Mouse (Mus musculus) midbrain, embryonic 15.5 days (tissue): ENCODE measurements at regions not wholly inside any gene's neighbourhood (a gene's known extent, or its start where the extent isn't known, plus 50 kb on each side); places are given as distances from the start of the nearest gene placed in this dataset.
A peak's percentile ranks its signal among the peaks of the same experiment; 100 is the strongest.
"Not testable (repeated sequence)": the region's sequence is repeated elsewhere in the genome, so short reads cannot be mapped to it uniquely, and the experiment has no call there.

Experiments used
- ATAC-seq: fragments of 200-750 bp; cut with Nextera tagmentation; replicated peaks from 2 replicates; pipeline ENCODE4 v1.8.0; 2017; ENCODE audit warnings: moderate TSS enrichment
- H3K27ac ChIP-seq: fragments of 300-500 bp; sonication (generic); 2 replicates; pipeline ENCODE4 v1.5.1; 2015; ENCODE audit warnings: mild to moderate bottlenecking, inconsistent platforms
- H3K27me3 ChIP-seq: fragments of 300-500 bp; sonication (generic); replicated peaks from 2 replicates; pipeline ENCODE4 v1.6.1; 2015; ENCODE audit warnings: inconsistent platforms
- H3K36me3 ChIP-seq: fragments of 300-500 bp; sonication (generic); replicated peaks from 2 replicates; pipeline ENCODE4 v1.6.1; 2015; ENCODE audit warnings: inconsistent platforms
- H3K4me1 ChIP-seq: fragments of 300-500 bp; sonication (generic); 2 replicates; pipeline ENCODE4 v1.6.1; 2015; ENCODE audit warnings: inconsistent platforms
- H3K4me2 ChIP-seq: fragments of 300-500 bp; sonication (generic); 2 replicates; pipeline ENCODE4 v1.6.1; 2015; ENCODE audit warnings: inconsistent platforms, mild to moderate bottlenecking, moderate library complexity
- H3K4me3 ChIP-seq: fragments of 300-500 bp; sonication (generic); 2 replicates; pipeline ENCODE4 v1.5.1; 2015; ENCODE audit warnings: mild to moderate bottlenecking, inconsistent platforms
- H3K9ac ChIP-seq: fragments of 300-500 bp; sonication (generic); 2 replicates; pipeline ENCODE4 v1.6.1; 2015; ENCODE audit warnings: mild to moderate bottlenecking, inconsistent platforms
- H3K9me3 ChIP-seq: fragments of 300-500 bp; sonication (generic); 2 replicates; pipeline ENCODE4 v1.6.1; 2016; ENCODE audit warnings: inconsistent platforms
- WGBS: fragments of 180-500 bp; shearing (Covaris S2); methylation state at CpG from one replicate; pipeline ENCODE4 v1.1.7; 2015; ENCODE audit warnings: mixed read lengths; 5-methylcytosine and 5-hydroxymethylcytosine counted together

GRCm38 (mm10) chr6:95058017-95058416 is 59.0 kb upstream of the Kbtbd8 start:
- Histone ChIP-seq H3K27ac (no peak overlapping the region), H3K9ac (no peak overlapping the region), H3K4me1 (no peaks in the 10 kb centered on the region), H3K9me3 (no peaks in the 10 kb centered on the region), H3K36me3 (no peaks in the 10 kb centered on the region), H3K27me3 (no peaks in the 10 kb centered on the region), H3K4me2 (no peak overlapping the region), H3K4me3 (no peak overlapping the region)
- no peak for ATAC-seq
- 50% methylated on average over 4 of the region's 4 CpGs for WGBS

DNA sequence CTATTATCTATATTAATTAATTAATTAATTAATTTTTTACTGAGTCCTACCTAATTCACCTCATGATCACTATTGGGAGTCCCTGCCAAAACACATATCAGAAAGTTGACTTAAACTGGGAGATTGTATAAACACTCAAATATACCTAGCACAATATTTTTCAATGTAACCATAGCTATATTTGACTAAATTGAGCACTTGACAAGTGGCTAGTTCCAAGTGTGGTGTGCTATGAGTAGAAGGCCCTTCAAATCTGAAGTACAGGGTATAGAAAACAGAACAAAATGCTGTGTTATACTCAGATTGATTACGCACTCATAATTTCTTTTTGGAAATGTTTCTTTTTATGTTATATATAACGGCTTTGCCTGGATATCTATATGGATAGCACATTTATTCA is 60.8 kb upstream of the Kbtbd8 start:
- Histone ChIP-seq H3K36me3 (no peaks in the 10 kb centered on the region), H3K9ac (no peak overlapping the region), H3K4me3 (no peak overlapping the region), H3K4me1 (no peaks in the 10 kb centered on the region), H3K27me3 (no peaks in the 10 kb centered on the region), H3K9me3 (no peaks in the 10 kb centered on the region), H3K4me2 (no peak overlapping the region), H3K27ac (no peak overlapping the region)
- no peak for ATAC-seq
- WGBS: 91% methylated on average over 2 of the region's 2 CpGs

- no peak overlapping the region for H3K4me2 ChIP-seq
- H3K9ac ChIP-seq: no peak overlapping the region
- no peaks in the 10 kb centered on the region for H3K4me1 ChIP-seq
- no peak for ATAC-seq
- 80% methylated on average over 9 of the region's 9 CpGs for WGBS
- no peaks in the 10 kb centered on the region for H3K36me3 ChIP-seq
- no peaks in the 10 kb centered on the region for H3K9me3 ChIP-seq
- H3K27ac ChIP-seq: no peak overlapping the region
- H3K27me3 ChIP-seq: no peaks in the 10 kb centered on the region
- no peak overlapping the region for H3K4me3 ChIP-seq
These were observed 63.2 kb upstream of the Kbtbd8 start for GRCm38 (mm10) chr6:95053717-95054382.

- not testable (repeated sequence) for H3K4me3 ChIP-seq, H3K4me2 ChIP-seq, H3K9me3 ChIP-seq, ATAC-seq, H3K9ac ChIP-seq, H3K27ac ChIP-seq, H3K36me3 ChIP-seq, H3K27me3 ChIP-seq, H3K4me1 ChIP-seq
- 11% methylated on average over 7 of the region's 10 CpGs for WGBS
These were observed 75.7 kb upstream of the Kbtbd8 start for GRCm38 (mm10) chr6:95041351-95041750.

DNA sequence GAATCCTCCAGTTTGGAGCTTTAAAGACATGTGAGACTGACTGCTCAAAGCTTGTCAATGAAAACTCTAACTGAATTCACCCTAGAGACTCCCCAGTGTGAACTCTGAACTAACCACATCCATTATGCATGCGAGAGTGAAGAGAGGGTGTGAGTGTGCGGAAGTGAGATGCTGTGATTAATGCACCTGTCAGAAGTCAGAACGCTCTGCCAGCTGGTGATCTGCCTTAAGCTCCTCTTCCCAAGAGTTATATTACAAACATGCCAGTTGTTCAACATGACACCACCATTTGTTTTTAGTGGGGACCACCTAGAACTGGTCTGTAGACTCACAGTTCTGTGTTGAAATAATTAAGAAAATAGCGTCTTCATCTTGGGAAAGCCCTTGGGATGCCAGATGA is 92.8 kb upstream of the Kbtbd8 start:
- Histone ChIP-seq H3K27me3 (no peaks in the 10 kb centered on the region), H3K9ac (no peak overlapping the region), H3K27ac (no peak overlapping the region), H3K9me3 (no peaks in the 10 kb centered on the region), H3K4me2 (no peak overlapping the region), H3K4me3 (no peak overlapping the region), H3K4me1 (peaks cover 9% of the 10 kb centered on the region; the same call in 1 of the 2 replicates), H3K36me3 (no peaks in the 10 kb centered on the region)
- no peak for ATAC-seq
- 21% methylated on average over 4 of the region's 4 CpGs for WGBS

- no peaks in the 10 kb centered on the region for H3K9me3 ChIP-seq
- 0 out of 2 replicates have a peak, but pooled peaks have one; percentile 24 for ATAC-seq
- H3K4me3 ChIP-seq: no peak overlapping the region
- no peaks in the 10 kb centered on the region for H3K27me3 ChIP-seq
- H3K36me3 ChIP-seq: no peaks in the 10 kb centered on the region
- peaks cover 12% of the 10 kb centered on the region for H3K4me1 ChIP-seq
- H3K27ac ChIP-seq: no peak overlapping the region
- H3K4me2 ChIP-seq: no peak overlapping the region
- WGBS: 20% methylated on average over 7 of the region's 7 CpGs
- H3K9ac ChIP-seq: no peak overlapping the region
These were observed 95.3 kb upstream of the Kbtbd8 start for GRCm38 (mm10) chr6:95021724-95022123.

GRCm38 (mm10) chr6:95017911-95018310 is 99.1 kb upstream of the Kbtbd8 start:
- WGBS: 25% methylated on average over 4 of the region's 4 CpGs
- Histone ChIP-seq H3K36me3 (no peaks in the 10 kb centered on the region), H3K9me3 (no peaks in the 10 kb centered on the region), H3K27ac (no peak overlapping the region), H3K9ac (no peak overlapping the region), H3K4me3 (no peak overlapping the region), H3K4me2 (no peak overlapping the region), H3K27me3 (no peaks in the 10 kb centered on the region), H3K4me1 (peaks cover 8% of the 10 kb centered on the region)
- 0 out of 2 replicates have a peak, but pooled peaks have one; percentile 33 for ATAC-seq

GRCm38 (mm10) chr6:95017484-95017883 is 99.6 kb upstream of the Kbtbd8 start:
- Histone ChIP-seq H3K4me3 (no peak overlapping the region), H3K27ac (no peak overlapping the region), H3K9ac (no peak overlapping the region), H3K9me3 (no peaks in the 10 kb centered on the region), H3K4me2 (no peak overlapping the region), H3K27me3 (no peaks in the 10 kb centered on the region), H3K36me3 (no peaks in the 10 kb centered on the region), H3K4me1 (peaks cover 8% of the 10 kb centered on the region)
- ATAC-seq: no peak
- 70% methylated on average over 3 of the region's 3 CpGs for WGBS

- no peak for ATAC-seq
- H3K4me1 ChIP-seq: peaks cover 3% of the 10 kb centered on the region; the same call in 1 of the 2 replicates
- 54% methylated on average over 5 of the region's 5 CpGs for WGBS
These were observed 103.9 kb upstream of the Kbtbd8 start for GRCm38 (mm10) chr6:95013096-95013495.

GRCm38 (mm10) chr6:95006485-95006884 is 110.6 kb upstream of the Kbtbd8 start:
- Histone ChIP-seq H3K27ac (no peak overlapping the region), H3K27me3 (no peaks in the 10 kb centered on the region), H3K9ac (no peak overlapping the region), H3K9me3 (no peaks in the 10 kb centered on the region), H3K4me2 (no peak overlapping the region), H3K36me3 (no peaks in the 10 kb centered on the region), H3K4me1 (no peaks in the 10 kb centered on the region), H3K4me3 (no peak overlapping the region)
- WGBS: 80% methylated on average over 2 of the region's 2 CpGs
- ATAC-seq: no peak

More at GRCm38 (mm10) chr6:95013096-95013495, 103.9 kb upstream of the Kbtbd8 start:
- Histone ChIP-seq H3K4me3 (no peak overlapping the region), H3K9me3 (no peaks in the 10 kb centered on the region), H3K9ac (no peak overlapping the region), H3K27ac (no peak overlapping the region), H3K4me2 (no peak overlapping the region), H3K27me3 (no peaks in the 10 kb centered on the region), H3K36me3 (no peaks in the 10 kb centered on the region)

DNA sequence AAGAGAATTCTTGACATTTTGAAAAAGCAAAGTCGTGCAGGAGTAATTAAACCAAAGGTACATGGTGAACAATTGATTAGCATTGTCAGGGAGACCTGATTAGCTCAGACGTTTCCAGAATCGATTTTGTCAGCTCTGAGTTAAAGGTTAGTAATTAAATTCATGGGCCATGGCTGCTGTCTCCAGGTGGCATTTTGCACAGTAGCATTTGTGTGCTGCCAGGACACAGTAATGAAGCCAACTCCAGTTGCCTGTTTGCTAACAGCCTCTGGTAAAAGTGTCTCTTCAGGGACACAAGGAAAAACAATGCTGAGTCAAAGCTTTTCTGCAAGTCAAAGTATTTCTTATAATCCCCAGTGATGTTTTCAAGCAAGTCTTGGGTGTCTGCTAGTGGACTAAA is 113.3 kb upstream of the Kbtbd8 start:
- Histone ChIP-seq H3K27me3 (no peaks in the 10 kb centered on the region), H3K9ac (no peak overlapping the region), H3K4me1 (no peaks in the 10 kb centered on the region), H3K4me3 (no peak overlapping the region), H3K27ac (no peak overlapping the region), H3K36me3 (no peaks in the 10 kb centered on the region), H3K9me3 (no peaks in the 10 kb centered on the region), H3K4me2 (no peak overlapping the region)
- WGBS: 63% methylated on average over 3 of the region's 3 CpGs
- ATAC-seq: no peak

DNA sequence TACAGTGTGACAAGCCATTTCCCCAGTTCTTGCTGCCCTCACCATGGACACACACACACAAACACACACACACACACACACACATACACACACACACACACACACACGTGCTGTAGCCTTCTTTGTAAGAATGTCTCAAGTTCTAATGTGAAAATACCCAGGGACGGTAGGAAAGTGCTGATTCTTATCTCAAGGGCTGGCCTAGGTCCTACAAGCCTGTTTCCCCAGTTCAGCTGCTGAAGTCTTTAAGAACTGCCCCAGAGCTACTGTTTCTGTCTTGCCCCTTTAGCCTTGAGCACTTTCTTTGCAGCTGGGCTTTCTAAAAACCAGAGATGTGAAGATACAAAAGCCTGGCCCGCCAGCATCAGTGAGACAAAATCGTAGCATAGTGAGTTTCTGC is 117.5 kb upstream of the Kbtbd8 start:
- Histone ChIP-seq H3K4me3 (no peak overlapping the region), H3K9me3 (no peaks in the 10 kb centered on the region), H3K27me3 (no peaks in the 10 kb centered on the region), H3K27ac (no peak overlapping the region), H3K36me3 (no peaks in the 10 kb centered on the region), H3K4me1 (no peaks in the 10 kb centered on the region), H3K9ac (no peak overlapping the region), H3K4me2 (no peak overlapping the region)
- 65% methylated on average over 4 of the region's 4 CpGs for WGBS
- no peak for ATAC-seq

DNA sequence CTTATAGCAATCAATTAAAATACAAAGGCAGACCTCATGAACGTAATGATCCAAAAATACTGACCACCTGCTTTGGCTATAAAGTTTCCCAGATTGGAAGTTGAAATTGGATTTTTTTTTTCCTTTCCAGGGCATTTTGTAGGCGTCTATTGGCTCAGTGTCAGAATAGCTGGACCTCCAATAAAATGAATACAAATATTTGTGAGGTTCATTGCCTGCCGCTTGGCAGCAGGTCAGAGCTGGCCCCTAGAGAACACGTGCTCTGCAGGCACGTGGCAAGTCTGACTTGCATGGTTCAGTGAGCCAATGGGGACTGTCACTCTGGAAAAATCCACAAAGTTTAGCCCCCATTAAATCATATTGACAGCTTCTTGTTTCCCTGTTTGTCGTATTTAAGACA is 118.0 kb upstream of the Kbtbd8 start:
- no peaks in the 10 kb centered on the region for H3K4me1 ChIP-seq
- H3K4me3 ChIP-seq: no peak overlapping the region
- ATAC-seq: no peak
- WGBS: 44% methylated on average over 6 of the region's 6 CpGs
- no peaks in the 10 kb centered on the region for H3K27me3 ChIP-seq
- H3K9me3 ChIP-seq: no peaks in the 10 kb centered on the region
- no peaks in the 10 kb centered on the region for H3K36me3 ChIP-seq
- no peak overlapping the region for H3K9ac ChIP-seq
- H3K27ac ChIP-seq: no peak overlapping the region
- no peak overlapping the region for H3K4me2 ChIP-seq
